In genomic region chr6:99884755-99885154, GRCm38 (mm10) we compare ENCODE assay signal across 14 mouse cellular contexts.
A peak's percentile ranks its signal among the peaks of the same experiment; 100 is the strongest.
DNase-seq lines count a peak whose midpoint lies in the region; ATAC-seq lines count a peak whose summit lies in the region.
"Had no signal": no experiment of that assay in that cellular context is flagged by ENCODE, and none has a peak within 500 bp of the region (broad histone marks: within the 10 kb centered on the region; RNA-seq: fewer than 3 reads in every experiment).

No protein-coding gene starts in this region.

- H3K4me1 ChIP-seq in forebrain, embryonic 11.5 days (replicated peaks; ENCODE audit: control insufficient read depth, insufficient read depth, low read length): 0 out of 2 replicates have a peak, but pooled peaks cover 2% of the 10 kb centered on the region
- H3K4me1 ChIP-seq in forebrain, embryonic 15.5 days: peaks cover 23% of the 10 kb centered on the region
- H3K4me1 ChIP-seq in midbrain, embryonic 14.5 days (ENCODE audit: control insufficient read depth, insufficient read depth, low read length): peaks cover 9% of the 10 kb centered on the region
- peaks cover 19% of the 10 kb centered on the region for H3K4me1 ChIP-seq in midbrain, embryonic 15.5 days
- peaks cover 72% of the 10 kb centered on the region for H3K4me1 ChIP-seq in limb, embryonic 10.5 days

- H3K27me3 ChIP-seq in forebrain, embryonic 11.5 days (ENCODE audit: control insufficient read depth, insufficient read depth, low read length): no peaks in the 10 kb centered on the region; the same call in 1 of the 2 replicates
- no peaks in the 10 kb centered on the region for H3K27me3 ChIP-seq in forebrain, embryonic 15.5 days
- no peaks in the 10 kb centered on the region for H3K27me3 ChIP-seq in midbrain, embryonic 14.5 days (ENCODE audit: control insufficient read depth, insufficient read depth, low read length)
- H3K27me3 ChIP-seq in midbrain, embryonic 15.5 days (replicated peaks): peaks cover 3% of the 10 kb centered on the region; the same call in 1 of the 2 replicates
- peaks cover 55% of the 10 kb centered on the region for H3K27me3 ChIP-seq in limb, embryonic 10.5 days (ENCODE audit: low read depth, poor library complexity, severe bottlenecking)

- no peaks in the 10 kb centered on the region for H3K9me3 ChIP-seq in forebrain, embryonic 11.5 days (ENCODE audit: control insufficient read depth, low read length)
- H3K9me3 ChIP-seq in forebrain, embryonic 15.5 days: no peaks in the 10 kb centered on the region
- H3K9me3 ChIP-seq in midbrain, embryonic 14.5 days (ENCODE audit: control insufficient read depth, low read length): no peaks in the 10 kb centered on the region
- no peaks in the 10 kb centered on the region for H3K9me3 ChIP-seq in midbrain, embryonic 15.5 days
- no peaks in the 10 kb centered on the region for H3K9me3 ChIP-seq in limb, embryonic 10.5 days (replicated peaks)
- H3K9me3 ChIP-seq: neural tube, embryonic 13.5 days had no signal

- no peak overlapping the region for H3K9ac ChIP-seq in forebrain, embryonic 11.5 days (ENCODE audit: low read length)
- no peak overlapping the region for H3K9ac ChIP-seq in forebrain, embryonic 15.5 days (replicated peaks)
- no peak overlapping the region for H3K9ac ChIP-seq in midbrain, embryonic 14.5 days (replicated peaks; ENCODE audit: low read length)
- H3K9ac ChIP-seq in midbrain, embryonic 15.5 days: no peak overlapping the region
- H3K9ac ChIP-seq: neural tube, embryonic 13.5 days had no signal

- H3K36me3 ChIP-seq in forebrain, embryonic 11.5 days (ENCODE audit: control insufficient read depth, insufficient read depth, low read length): no peaks in the 10 kb centered on the region
- no peaks in the 10 kb centered on the region for H3K36me3 ChIP-seq in forebrain, embryonic 15.5 days
- H3K36me3 ChIP-seq in midbrain, embryonic 14.5 days (ENCODE audit: control insufficient read depth, insufficient read depth, low read length): no peaks in the 10 kb centered on the region
- no peaks in the 10 kb centered on the region for H3K36me3 ChIP-seq in midbrain, embryonic 15.5 days (replicated peaks)
- H3K36me3 ChIP-seq in limb, embryonic 10.5 days: no peaks in the 10 kb centered on the region
- H3K36me3 ChIP-seq: G1E; neural tube, embryonic 13.5 days had no signal

- WGBS in forebrain, embryonic 11.5 days: 3% methylated on average over 7 of the region's 7 CpGs
- WGBS in forebrain, embryonic 15.5 days: 8% methylated on average over 7 of the region's 7 CpGs
- 3% methylated on average over 7 of the region's 7 CpGs for WGBS in midbrain, embryonic 14.5 days
- 3% methylated on average over 7 of the region's 7 CpGs for WGBS in midbrain, embryonic 15.5 days
- WGBS in limb, embryonic 10.5 days: 3% methylated on average over 7 of the region's 7 CpGs

- H3K4me3 ChIP-seq in forebrain, embryonic 11.5 days (ENCODE audit: low read depth, low read length): no peak overlapping the region
- H3K4me3 ChIP-seq in forebrain, embryonic 15.5 days: no peak overlapping the region
- no peak overlapping the region for H3K4me3 ChIP-seq in midbrain, embryonic 14.5 days (replicated peaks; ENCODE audit: low read depth, low read length)
- no peak overlapping the region for H3K4me3 ChIP-seq in midbrain, embryonic 15.5 days
- no peak overlapping the region for H3K4me3 ChIP-seq in limb, embryonic 10.5 days
- H3K4me3 ChIP-seq: neural tube, embryonic 13.5 days had no signal

- DNase-seq in forebrain, embryonic 11.5 days (ENCODE audit: low spot score): peak; percentile 56
- peak; percentile 46 for DNase-seq in midbrain, embryonic 14.5 days
- peak; percentile 67 for DNase-seq in limb, embryonic 10.5 days (ENCODE audit: low spot score)
- DNase-seq in gastrocnemius, postnatal 4 days (ENCODE audit: low spot score in 2 of 2): no peak
- DNase-seq in right cerebral cortex, adult 2 months (ENCODE audit: low spot score in 2 of 2): no peak
- DNase-seq: cerebellum, postnatal 36 days; lung, postnatal 4 days; right cerebral cortex, postnatal 14 days had no signal

- H3K4me2 ChIP-seq in forebrain, embryonic 11.5 days (ENCODE audit: low read depth, low read length, severe bottlenecking): no peak overlapping the region
- no peak overlapping the region for H3K4me2 ChIP-seq in forebrain, embryonic 15.5 days (replicated peaks)
- no peak overlapping the region for H3K4me2 ChIP-seq in midbrain, embryonic 14.5 days (ENCODE audit: low read length)
- H3K4me2 ChIP-seq in midbrain, embryonic 15.5 days: no peak overlapping the region
- H3K4me2 ChIP-seq: neural tube, embryonic 13.5 days had no signal

- ATAC-seq in forebrain, embryonic 11.5 days (replicated peaks; ENCODE audit: low FRiP score): no peak
- no peak for ATAC-seq in forebrain, embryonic 15.5 days (replicated peaks)
- no peak for ATAC-seq in midbrain, embryonic 14.5 days (ENCODE audit: low FRiP score, low TSS enrichment)
- ATAC-seq in midbrain, embryonic 15.5 days (replicated peaks): no peak
- ATAC-seq in monocyte, adult 5-6 weeks (replicated peaks; ENCODE audit: insufficient number of reproducible peaks, low FRiP score, low TSS enrichment, poor library complexity, severe bottlenecking): no peak
- ATAC-seq: intestine, postnatal 0 days had no signal

- no peak overlapping the region for H3K27ac ChIP-seq in forebrain, embryonic 11.5 days (ENCODE audit: low read depth, low read length)
- H3K27ac ChIP-seq in forebrain, embryonic 15.5 days (replicated peaks): no peak overlapping the region
- no peak overlapping the region for H3K27ac ChIP-seq in midbrain, embryonic 14.5 days (replicated peaks; ENCODE audit: low read depth, low read length)
- H3K27ac ChIP-seq in midbrain, embryonic 15.5 days: no peak overlapping the region
- peak overlapping the region; percentile 48; the same call in 1 of the 2 replicates for H3K27ac ChIP-seq in limb, embryonic 10.5 days
- H3K27ac ChIP-seq: neural tube, embryonic 13.5 days had no signal

Comparison
In these comparisons a context has a peak if more than half of its experiments do, and no peak if none do; other contexts are left out.
1. DNase-seq: peak in forebrain, embryonic 11.5 days (single experiment), midbrain, embryonic 14.5 days (single experiment) and limb, embryonic 10.5 days (single experiment); none in gastrocnemius, postnatal 4 days (0 of 2) and right cerebral cortex, adult 2 months (0 of 2).